Mouse (Mus musculus): Measurements from ENCODE around the gene Lsm11. TPM values are rescaled to one million over a fixed set of nuclear protein-coding genes. Genes with fewer than 3 reads are reported as not detected.

Gene Lsm11
- polyA plus RNA-seq, 1 experiment from 2014 or later = 8.8 TPM

GRCm38 (mm10) chr11:45942281-45942680 lies 2.5 kb downstream of the Lsm11 start:
- no peak for ATAC-seq (ENCODE audit: low FRiP score, low TSS enrichment)
- WGBS = 91% methylated on average over 7 of the region's 7 CpGs
- Histone ChIP-seq H3K4me3 (ENCODE audit: low read length) (no peak overlapping the region), H3K4me2 (replicated peaks; ENCODE audit: low read depth, low read length) (no peak overlapping the region), H3K9me3 (ENCODE audit: control insufficient read depth, low read length) (no peaks in the 10 kb centered on the region), H3K9ac (ENCODE audit: low read depth, low read length) (no peak overlapping the region), H3K27ac (ENCODE audit: low read depth, low read length) (no peak overlapping the region), H3K4me1 (ENCODE audit: control insufficient read depth, insufficient read depth, low read length) (peaks cover 12% of the 10 kb centered on the region), H3K36me3 (ENCODE audit: control insufficient read depth, insufficient read depth, low read length) (peaks cover 3% of the 10 kb centered on the region; the same call in 1 of the 2 replicates), H3K27me3 (ENCODE audit: control insufficient read depth, insufficient read depth, low read length) (no peaks in the 10 kb centered on the region)

GRCm38 (mm10) chr11:45938917-45939316 lies 5.8 kb downstream of the Lsm11 start:
- Histone ChIP-seq H3K36me3 (ENCODE audit: control insufficient read depth, insufficient read depth, low read length) (peaks cover 24% of the 10 kb centered on the region), H3K4me3 (ENCODE audit: low read length) (no peak overlapping the region), H3K27ac (ENCODE audit: low read depth, low read length) (no peak overlapping the region), H3K27me3 (ENCODE audit: control insufficient read depth, insufficient read depth, low read length) (no peaks in the 10 kb centered on the region), H3K4me1 (ENCODE audit: control insufficient read depth, insufficient read depth, low read length) (peaks cover 12% of the 10 kb centered on the region), H3K9me3 (ENCODE audit: control insufficient read depth, low read length) (no peaks in the 10 kb centered on the region), H3K4me2 (replicated peaks; ENCODE audit: low read depth, low read length) (no peak overlapping the region), H3K9ac (ENCODE audit: low read depth, low read length) (no peak overlapping the region)
- no peak for ATAC-seq (ENCODE audit: low FRiP score, low TSS enrichment)
- 85% methylated on average over 8 of the region's 8 CpGs for WGBS

- Histone ChIP-seq H3K27ac (ENCODE audit: low read depth, low read length) (no peak overlapping the region), H3K36me3 (ENCODE audit: control insufficient read depth, insufficient read depth, low read length) (peaks cover 38% of the 10 kb centered on the region), H3K27me3 (ENCODE audit: control insufficient read depth, insufficient read depth, low read length) (no peaks in the 10 kb centered on the region), H3K9ac (ENCODE audit: low read depth, low read length) (no peak overlapping the region), H3K4me1 (ENCODE audit: control insufficient read depth, insufficient read depth, low read length) (no peaks in the 10 kb centered on the region), H3K4me2 (replicated peaks; ENCODE audit: low read depth, low read length) (no peak overlapping the region), H3K4me3 (ENCODE audit: low read length) (no peak overlapping the region), H3K9me3 (ENCODE audit: control insufficient read depth, low read length) (no peaks in the 10 kb centered on the region)
- 92% methylated on average over 8 of the region's 8 CpGs for WGBS
- no peak for ATAC-seq (ENCODE audit: low FRiP score, low TSS enrichment)
Measured at GRCm38 (mm10) chr11:45937478-45937877, 7.3 kb downstream of the Lsm11 start.

GRCm38 (mm10) chr11:45932771-45933170 lies 12.0 kb downstream of the Lsm11 start:
- ATAC-seq (ENCODE audit: low FRiP score, low TSS enrichment) = no peak
- Histone ChIP-seq H3K4me2 (replicated peaks; ENCODE audit: low read depth, low read length) (no peak overlapping the region), H3K4me1 (ENCODE audit: control insufficient read depth, insufficient read depth, low read length) (no peaks in the 10 kb centered on the region), H3K27me3 (ENCODE audit: control insufficient read depth, insufficient read depth, low read length) (no peaks in the 10 kb centered on the region), H3K9ac (ENCODE audit: low read depth, low read length) (no peak overlapping the region), H3K4me3 (ENCODE audit: low read length) (no peak overlapping the region), H3K9me3 (ENCODE audit: control insufficient read depth, low read length) (no peaks in the 10 kb centered on the region), H3K27ac (ENCODE audit: low read depth, low read length) (no peak overlapping the region), H3K36me3 (ENCODE audit: control insufficient read depth, insufficient read depth, low read length) (peaks cover 48% of the 10 kb centered on the region)
- WGBS = 92% methylated on average over 10 of the region's 10 CpGs

GRCm38 (mm10) chr11:45929541-45929940 lies 15.2 kb downstream of the Lsm11 start:
- H3K4me2 ChIP-seq (replicated peaks; ENCODE audit: low read depth, low read length) = no peak overlapping the region
- H3K9me3 ChIP-seq (ENCODE audit: control insufficient read depth, low read length) = no peaks in the 10 kb centered on the region
- no peaks in the 10 kb centered on the region for H3K27me3 ChIP-seq (ENCODE audit: control insufficient read depth, insufficient read depth, low read length)
- no peak overlapping the region for H3K4me3 ChIP-seq (ENCODE audit: low read length)
- no peaks in the 10 kb centered on the region for H3K4me1 ChIP-seq (ENCODE audit: control insufficient read depth, insufficient read depth, low read length)
- H3K36me3 ChIP-seq (ENCODE audit: control insufficient read depth, insufficient read depth, low read length) = peaks cover 29% of the 10 kb centered on the region
- WGBS = 89% methylated on average over 10 of the region's 10 CpGs
- no peak overlapping the region for H3K27ac ChIP-seq (ENCODE audit: low read depth, low read length)
- no peak overlapping the region for H3K9ac ChIP-seq (ENCODE audit: low read depth, low read length)
- no peak for ATAC-seq (ENCODE audit: low FRiP score, low TSS enrichment)

GRCm38 (mm10) chr11:45927456-45927855 lies 17.3 kb downstream of the Lsm11 start:
- Histone ChIP-seq H3K9ac (ENCODE audit: low read depth, low read length) (no peak overlapping the region), H3K36me3 (ENCODE audit: control insufficient read depth, insufficient read depth, low read length) (peaks cover 10% of the 10 kb centered on the region), H3K4me3 (ENCODE audit: low read length) (no peak overlapping the region), H3K4me1 (ENCODE audit: control insufficient read depth, insufficient read depth, low read length) (no peaks in the 10 kb centered on the region), H3K4me2 (replicated peaks; ENCODE audit: low read depth, low read length) (no peak overlapping the region), H3K9me3 (ENCODE audit: control insufficient read depth, low read length) (no peaks in the 10 kb centered on the region), H3K27ac (ENCODE audit: low read depth, low read length) (no peak overlapping the region), H3K27me3 (ENCODE audit: control insufficient read depth, insufficient read depth, low read length) (no peaks in the 10 kb centered on the region)
- WGBS = 74% methylated on average over 5 of the region's 5 CpGs
- no peak for ATAC-seq (ENCODE audit: low FRiP score, low TSS enrichment)

- H3K9ac ChIP-seq (ENCODE audit: low read depth, low read length) = peak overlapping the region; percentile 53; the same call in 1 of the 2 replicates
- no peaks in the 10 kb centered on the region for H3K9me3 ChIP-seq (ENCODE audit: control insufficient read depth, low read length)
- H3K4me3 ChIP-seq (ENCODE audit: low read length) = peak overlapping the region; percentile 40
- peak; percentile 89 for ATAC-seq (ENCODE audit: low FRiP score, low TSS enrichment)
- no peaks in the 10 kb centered on the region for H3K27me3 ChIP-seq (ENCODE audit: control insufficient read depth, insufficient read depth, low read length)
- H3K4me2 ChIP-seq (replicated peaks; ENCODE audit: low read depth, low read length) = peak overlapping the region; percentile 59
- peaks cover under 1% of the 10 kb centered on the region; the same call in 1 of the 2 replicates for H3K4me1 ChIP-seq (ENCODE audit: control insufficient read depth, insufficient read depth, low read length)
- 0 out of 2 replicates have a peak overlapping the region, but pooled peaks have one; percentile 24 for H3K27ac ChIP-seq (ENCODE audit: low read depth, low read length)
- peaks cover 5% of the 10 kb centered on the region for H3K36me3 ChIP-seq (ENCODE audit: control insufficient read depth, insufficient read depth, low read length)
- WGBS = under 1% methylated on average over 9 of the region's 9 CpGs
Measured at GRCm38 (mm10) chr11:45926640-45927082, 18.1 kb downstream of the Lsm11 start.

GRCm38 (mm10) chr11:45925436-45925835 lies 19.3 kb downstream of the Lsm11 start:
- H3K9ac ChIP-seq (ENCODE audit: low read depth, low read length) = no peak overlapping the region
- H3K27me3 ChIP-seq (ENCODE audit: control insufficient read depth, insufficient read depth, low read length) = no peaks in the 10 kb centered on the region
- 75% methylated on average over 6 of the region's 6 CpGs for WGBS
- ATAC-seq (ENCODE audit: low FRiP score, low TSS enrichment) = no peak
- no peak overlapping the region for H3K4me2 ChIP-seq (replicated peaks; ENCODE audit: low read depth, low read length)
- peaks cover 4% of the 10 kb centered on the region for H3K36me3 ChIP-seq (ENCODE audit: control insufficient read depth, insufficient read depth, low read length)
- H3K27ac ChIP-seq (ENCODE audit: low read depth, low read length) = no peak overlapping the region
- H3K4me3 ChIP-seq (ENCODE audit: low read length) = no peak overlapping the region
- H3K9me3 ChIP-seq (ENCODE audit: control insufficient read depth, low read length) = no peaks in the 10 kb centered on the region
- H3K4me1 ChIP-seq (ENCODE audit: control insufficient read depth, insufficient read depth, low read length) = peaks cover 5% of the 10 kb centered on the region; the same call in 1 of the 2 replicates

GRCm38 (mm10) chr11:45921480-45921898 lies 23.2 kb downstream of the Lsm11 start:
- Histone ChIP-seq H3K9me3 (ENCODE audit: control insufficient read depth, low read length) (no peaks in the 10 kb centered on the region), H3K27ac (ENCODE audit: low read depth, low read length) (no peak overlapping the region), H3K36me3 (ENCODE audit: control insufficient read depth, insufficient read depth, low read length) (no peaks in the 10 kb centered on the region), H3K4me2 (replicated peaks; ENCODE audit: low read depth, low read length) (peak overlapping the region; percentile 30; the same call in 1 of the 2 replicates), H3K4me3 (ENCODE audit: low read length) (no peak overlapping the region), H3K4me1 (ENCODE audit: control insufficient read depth, insufficient read depth, low read length) (peaks cover 5% of the 10 kb centered on the region; the same call in 1 of the 2 replicates), H3K27me3 (ENCODE audit: control insufficient read depth, insufficient read depth, low read length) (no peaks in the 10 kb centered on the region), H3K9ac (ENCODE audit: low read depth, low read length) (peak overlapping the region; percentile 14; the same call in 1 of the 2 replicates)
- ATAC-seq (ENCODE audit: low FRiP score, low TSS enrichment) = no peak
- WGBS = 14% methylated on average over 10 of the region's 10 CpGs

Data from kidney, embryonic 14.5 days (tissue).